Mouse (Mus musculus): ENCODE measurements around the gene Igdcc4.

GRCm38 (mm10) chr9:65074251-65074650 lies 27.0 kb upstream of the Igdcc4 start:
- TF ChIP-seq POLR2A (IDR thresholded peaks at IDR 0.05; ENCODE audit: insufficient read depth, low read depth, low read length) (no peak), CTCF (IDR thresholded peaks at IDR 0.05) (no peak), EP300 (IDR thresholded peaks at IDR 0.05; ENCODE audit: insufficient read depth, low read depth, low read length) (no peak)
